Mouse (Mus musculus): ENCODE measurements around the gene Fsip1. TPM values are rescaled to one million over a fixed set of nuclear protein-coding genes. Genes with fewer than 3 reads are reported as not detected.

Gene Fsip1
- polyA plus RNA-seq, 1 experiment from 2014 or later = 1.0 TPM

- WGBS = 27% methylated on average over 2 of the region's 2 CpGs
- no peak overlapping the region for H3K4me2 ChIP-seq (ENCODE audit: low read depth, low read length)
- H3K9ac ChIP-seq (ENCODE audit: low read depth, low read length) = no peak overlapping the region
- H3K4me3 ChIP-seq (ENCODE audit: low read depth, low read length) = no peak overlapping the region
- no peaks in the 10 kb centered on the region; the same call in 1 of the 2 replicates for H3K27me3 ChIP-seq (replicated peaks; ENCODE audit: control insufficient read depth, insufficient read depth, low read length)
- no peak overlapping the region for H3K27ac ChIP-seq (replicated peaks; ENCODE audit: low read depth, low read length)
- ATAC-seq (ENCODE audit: low read depth) = no peak
- no peaks in the 10 kb centered on the region for H3K4me1 ChIP-seq (ENCODE audit: control insufficient read depth, insufficient read depth, low read length)
- DNase-seq (ENCODE audit: low spot score) = no peak
- H3K36me3 ChIP-seq (ENCODE audit: control insufficient read depth, insufficient read depth, low read length) = no peaks in the 10 kb centered on the region
- H3K9me3 ChIP-seq (ENCODE audit: control insufficient read depth, low read length) = no peaks in the 10 kb centered on the region
Observed at GRCm38 (mm10) chr2:118263914-118264201, 7.1 kb upstream of the Fsip1 start.

GRCm38 (mm10) chr2:118263151-118263913 is 6.6 kb upstream of the Fsip1 start:
- H3K27me3 ChIP-seq (replicated peaks; ENCODE audit: control insufficient read depth, insufficient read depth, low read length) = no peaks in the 10 kb centered on the region; the same call in 1 of the 2 replicates
- H3K4me2 ChIP-seq (ENCODE audit: low read depth, low read length) = peak overlapping the region; percentile 4; the same call in 1 of the 2 replicates
- H3K9me3 ChIP-seq (ENCODE audit: control insufficient read depth, low read length) = no peaks in the 10 kb centered on the region
- peak; percentile 75 for DNase-seq (ENCODE audit: low spot score)
- H3K4me3 ChIP-seq (ENCODE audit: low read depth, low read length) = no peak overlapping the region
- no peaks in the 10 kb centered on the region for H3K4me1 ChIP-seq (ENCODE audit: control insufficient read depth, insufficient read depth, low read length)
- 20% methylated on average over 8 of the region's 8 CpGs for WGBS
- H3K27ac ChIP-seq (replicated peaks; ENCODE audit: low read depth, low read length) = no peak overlapping the region
- no peak overlapping the region for H3K9ac ChIP-seq (ENCODE audit: low read depth, low read length)
- H3K36me3 ChIP-seq (ENCODE audit: control insufficient read depth, insufficient read depth, low read length) = no peaks in the 10 kb centered on the region
- ATAC-seq (ENCODE audit: low read depth) = peak; percentile 47; the same call in 1 of the 2 replicates

DNA sequence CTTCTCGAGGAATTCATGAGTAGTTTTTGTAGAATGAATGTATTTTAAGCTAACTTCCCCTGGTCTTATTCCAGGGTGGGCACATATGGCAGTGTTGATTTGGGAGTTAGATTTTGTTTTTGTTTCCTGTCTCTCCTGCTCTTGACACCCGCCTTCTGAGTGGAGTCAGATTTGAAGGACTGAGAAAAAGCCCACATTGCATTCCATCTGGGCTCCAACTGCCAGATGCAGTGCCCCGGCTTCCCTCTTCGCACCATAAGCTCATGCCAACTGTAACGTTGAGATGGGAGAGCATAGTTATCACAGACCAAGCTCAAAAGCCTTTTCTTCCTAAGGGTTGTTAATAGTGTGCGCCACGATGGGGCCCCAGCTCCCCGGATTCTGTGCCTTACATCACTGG is 5.9 kb upstream of the Fsip1 start:
- 53% methylated on average over 8 of the region's 8 CpGs for WGBS
- Histone ChIP-seq H3K27ac (replicated peaks; ENCODE audit: low read depth, low read length) (no peak overlapping the region), H3K4me3 (ENCODE audit: low read depth, low read length) (no peak overlapping the region), H3K36me3 (ENCODE audit: control insufficient read depth, insufficient read depth, low read length) (no peaks in the 10 kb centered on the region), H3K4me1 (ENCODE audit: control insufficient read depth, insufficient read depth, low read length) (no peaks in the 10 kb centered on the region), H3K9ac (ENCODE audit: low read depth, low read length) (no peak overlapping the region), H3K4me2 (ENCODE audit: low read depth, low read length) (peak overlapping the region; percentile 4; the same call in 1 of the 2 replicates), H3K27me3 (replicated peaks; ENCODE audit: control insufficient read depth, insufficient read depth, low read length) (no peaks in the 10 kb centered on the region; the same call in 1 of the 2 replicates), H3K9me3 (ENCODE audit: control insufficient read depth, low read length) (no peaks in the 10 kb centered on the region)
- no peak for DNase-seq (ENCODE audit: low spot score)
- no peak for ATAC-seq (ENCODE audit: low read depth)

DNA sequence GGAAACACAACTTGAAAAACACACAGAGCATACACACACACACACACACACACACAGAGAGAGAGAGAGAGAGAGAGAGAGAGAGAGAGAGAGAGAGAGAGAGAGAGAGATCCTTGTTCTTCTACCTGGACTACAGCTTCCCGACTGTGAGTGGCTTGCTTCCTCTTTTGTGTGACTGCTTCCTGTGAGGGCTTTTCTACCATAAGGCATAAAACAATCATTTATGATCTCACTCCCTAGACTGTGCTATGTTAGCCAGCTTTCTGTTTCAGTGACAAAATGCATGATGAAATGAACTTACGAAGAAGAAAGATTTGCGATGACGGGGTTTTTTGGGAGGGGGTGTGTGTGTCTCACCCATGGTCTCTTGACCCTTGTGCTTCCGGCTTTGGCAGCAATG is 3.0 kb upstream of the Fsip1 start:
- no peak for ATAC-seq (ENCODE audit: low read depth)
- H3K36me3 ChIP-seq (ENCODE audit: control insufficient read depth, insufficient read depth, low read length) = no peaks in the 10 kb centered on the region
- H3K4me1 ChIP-seq (ENCODE audit: control insufficient read depth, insufficient read depth, low read length) = no peaks in the 10 kb centered on the region
- H3K9me3 ChIP-seq (ENCODE audit: control insufficient read depth, low read length) = no peaks in the 10 kb centered on the region
- DNase-seq (ENCODE audit: low spot score) = no peak
- H3K27me3 ChIP-seq (replicated peaks; ENCODE audit: control insufficient read depth, insufficient read depth, low read length) = no peaks in the 10 kb centered on the region; the same call in 1 of the 2 replicates
- WGBS = 81% methylated on average over 5 of the region's 5 CpGs
- H3K9ac ChIP-seq (ENCODE audit: low read depth, low read length) = no peak overlapping the region
- H3K4me2 ChIP-seq (ENCODE audit: low read depth, low read length) = no peak overlapping the region
- no peak overlapping the region for H3K4me3 ChIP-seq (ENCODE audit: low read depth, low read length)
- no peak overlapping the region for H3K27ac ChIP-seq (replicated peaks; ENCODE audit: low read depth, low read length)

GRCm38 (mm10) chr2:118257094-118257493 is 328 bp upstream of the Fsip1 start:
- 69% methylated on average over 8 of the region's 8 CpGs for WGBS
- Histone ChIP-seq H3K4me1 (ENCODE audit: control insufficient read depth, insufficient read depth, low read length) (no peaks in the 10 kb centered on the region), H3K27me3 (replicated peaks; ENCODE audit: control insufficient read depth, insufficient read depth, low read length) (no peaks in the 10 kb centered on the region), H3K36me3 (ENCODE audit: control insufficient read depth, insufficient read depth, low read length) (no peaks in the 10 kb centered on the region), H3K9me3 (ENCODE audit: control insufficient read depth, low read length) (no peaks in the 10 kb centered on the region), H3K4me3 (ENCODE audit: low read depth, low read length) (peak overlapping the region; percentile 39), H3K27ac (replicated peaks; ENCODE audit: low read depth, low read length) (no peak overlapping the region), H3K4me2 (ENCODE audit: low read depth, low read length) (peak overlapping the region; percentile 66), H3K9ac (ENCODE audit: low read depth, low read length) (no peak overlapping the region)
- DNase-seq (ENCODE audit: low spot score) = no peak
- no peak for ATAC-seq (ENCODE audit: low read depth)

GRCm38 (mm10) chr2:118254516-118254915 is 2.2 kb downstream of the Fsip1 start:
- DNase-seq (ENCODE audit: low spot score) = no peak
- WGBS = 65% methylated on average over 8 of the region's 8 CpGs
- no peaks in the 10 kb centered on the region for H3K4me1 ChIP-seq (ENCODE audit: control insufficient read depth, insufficient read depth, low read length)
- no peak for ATAC-seq (ENCODE audit: low read depth)
- H3K9me3 ChIP-seq (ENCODE audit: control insufficient read depth, low read length) = no peaks in the 10 kb centered on the region
- no peak overlapping the region for H3K9ac ChIP-seq (ENCODE audit: low read depth, low read length)
- H3K27me3 ChIP-seq (replicated peaks; ENCODE audit: control insufficient read depth, insufficient read depth, low read length) = no peaks in the 10 kb centered on the region
- no peak overlapping the region for H3K27ac ChIP-seq (replicated peaks; ENCODE audit: low read depth, low read length)
- H3K4me3 ChIP-seq (ENCODE audit: low read depth, low read length) = no peak overlapping the region
- no peak overlapping the region for H3K4me2 ChIP-seq (ENCODE audit: low read depth, low read length)
- H3K36me3 ChIP-seq (ENCODE audit: control insufficient read depth, insufficient read depth, low read length) = no peaks in the 10 kb centered on the region

GRCm38 (mm10) chr2:118248966-118249365 is 7.8 kb downstream of the Fsip1 start:
- H3K4me3 ChIP-seq (ENCODE audit: low read depth, low read length) = no peak overlapping the region
- no peak overlapping the region for H3K9ac ChIP-seq (ENCODE audit: low read depth, low read length)
- no peaks in the 10 kb centered on the region for H3K9me3 ChIP-seq (ENCODE audit: control insufficient read depth, low read length)
- no peaks in the 10 kb centered on the region for H3K27me3 ChIP-seq (replicated peaks; ENCODE audit: control insufficient read depth, insufficient read depth, low read length)
- WGBS = 66% methylated on average over 12 of the region's 12 CpGs
- no peak for DNase-seq (ENCODE audit: low spot score)
- H3K36me3 ChIP-seq (ENCODE audit: control insufficient read depth, insufficient read depth, low read length) = no peaks in the 10 kb centered on the region
- ATAC-seq (ENCODE audit: low read depth) = no peak
- H3K4me2 ChIP-seq (ENCODE audit: low read depth, low read length) = no peak overlapping the region
- H3K4me1 ChIP-seq (ENCODE audit: control insufficient read depth, insufficient read depth, low read length) = 0 out of 2 replicates have a peak, but pooled peaks cover 7% of the 10 kb centered on the region
- H3K27ac ChIP-seq (replicated peaks; ENCODE audit: low read depth, low read length) = no peak overlapping the region

DNA sequence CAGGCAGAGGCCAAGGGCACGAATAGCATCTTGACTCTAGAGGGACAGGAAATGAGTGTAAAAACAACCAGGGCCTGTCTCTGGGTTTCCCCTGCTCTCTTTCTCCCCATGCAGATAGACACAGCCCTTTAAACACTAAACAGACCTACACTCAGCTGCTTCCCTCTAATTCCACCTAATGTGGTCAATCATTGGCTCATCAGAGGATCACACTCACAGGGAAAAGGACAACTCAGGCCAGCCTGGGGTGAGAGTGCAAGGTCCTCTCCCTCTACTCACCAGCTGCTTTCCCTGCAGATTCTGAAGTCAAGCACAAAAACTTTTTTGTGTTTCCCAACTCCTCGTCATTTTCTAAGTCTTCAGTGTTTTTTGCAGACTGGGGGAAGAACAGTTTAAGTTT is 8.8 kb downstream of the Fsip1 start:
- Histone ChIP-seq H3K4me1 (ENCODE audit: control insufficient read depth, insufficient read depth, low read length) (0 out of 2 replicates have a peak, but pooled peaks cover 7% of the 10 kb centered on the region), H3K27me3 (replicated peaks; ENCODE audit: control insufficient read depth, insufficient read depth, low read length) (no peaks in the 10 kb centered on the region), H3K36me3 (ENCODE audit: control insufficient read depth, insufficient read depth, low read length) (no peaks in the 10 kb centered on the region), H3K9ac (ENCODE audit: low read depth, low read length) (no peak overlapping the region), H3K4me3 (ENCODE audit: low read depth, low read length) (no peak overlapping the region), H3K27ac (replicated peaks; ENCODE audit: low read depth, low read length) (no peak overlapping the region), H3K9me3 (ENCODE audit: control insufficient read depth, low read length) (no peaks in the 10 kb centered on the region), H3K4me2 (ENCODE audit: low read depth, low read length) (no peak overlapping the region)
- DNase-seq (ENCODE audit: low spot score) = no peak
- WGBS = 26% methylated on average over 2 of the region's 2 CpGs
- ATAC-seq (ENCODE audit: low read depth) = no peak

DNA sequence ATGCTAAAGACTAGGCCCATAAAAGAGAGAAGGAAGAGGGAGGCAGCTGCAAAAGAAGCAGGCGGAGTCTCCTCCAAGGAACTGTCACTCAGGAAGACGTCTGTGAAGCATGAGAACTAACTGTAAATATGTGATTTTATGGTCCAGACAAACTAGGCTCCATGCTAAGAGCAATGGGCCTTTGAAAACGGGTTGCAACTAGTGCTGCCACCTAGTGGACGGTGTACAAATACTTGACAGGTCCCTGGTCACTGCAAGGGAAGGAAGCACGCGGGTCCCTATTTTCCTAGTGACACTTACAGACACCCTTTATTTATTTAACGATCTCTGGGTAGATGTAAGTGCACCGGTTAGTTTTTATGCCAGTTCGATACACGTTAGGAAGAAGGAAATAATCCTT is 10.9 kb downstream of the Fsip1 start:
- H3K9me3 ChIP-seq (ENCODE audit: control insufficient read depth, low read length) = no peaks in the 10 kb centered on the region
- H3K36me3 ChIP-seq (ENCODE audit: control insufficient read depth, insufficient read depth, low read length) = no peaks in the 10 kb centered on the region
- peak; percentile 68; the same call in 1 of the 2 replicates for ATAC-seq (ENCODE audit: low read depth)
- H3K4me2 ChIP-seq (ENCODE audit: low read depth, low read length) = no peak overlapping the region
- no peak overlapping the region for H3K27ac ChIP-seq (replicated peaks; ENCODE audit: low read depth, low read length)
- no peak overlapping the region for H3K9ac ChIP-seq (ENCODE audit: low read depth, low read length)
- H3K4me1 ChIP-seq (ENCODE audit: control insufficient read depth, insufficient read depth, low read length) = 0 out of 2 replicates have a peak, but pooled peaks cover 7% of the 10 kb centered on the region
- DNase-seq (ENCODE audit: low spot score) = peak; percentile 92
- no peak overlapping the region for H3K4me3 ChIP-seq (ENCODE audit: low read depth, low read length)
- WGBS = 9% methylated on average over 10 of the region's 10 CpGs
- H3K27me3 ChIP-seq (replicated peaks; ENCODE audit: control insufficient read depth, insufficient read depth, low read length) = no peaks in the 10 kb centered on the region

Measured in embryonic facial prominence, embryonic 14.5 days (tissue).